Mouse (Mus musculus): ENCODE measurements around the gene Tead2.

Gene Tead2

DNA sequence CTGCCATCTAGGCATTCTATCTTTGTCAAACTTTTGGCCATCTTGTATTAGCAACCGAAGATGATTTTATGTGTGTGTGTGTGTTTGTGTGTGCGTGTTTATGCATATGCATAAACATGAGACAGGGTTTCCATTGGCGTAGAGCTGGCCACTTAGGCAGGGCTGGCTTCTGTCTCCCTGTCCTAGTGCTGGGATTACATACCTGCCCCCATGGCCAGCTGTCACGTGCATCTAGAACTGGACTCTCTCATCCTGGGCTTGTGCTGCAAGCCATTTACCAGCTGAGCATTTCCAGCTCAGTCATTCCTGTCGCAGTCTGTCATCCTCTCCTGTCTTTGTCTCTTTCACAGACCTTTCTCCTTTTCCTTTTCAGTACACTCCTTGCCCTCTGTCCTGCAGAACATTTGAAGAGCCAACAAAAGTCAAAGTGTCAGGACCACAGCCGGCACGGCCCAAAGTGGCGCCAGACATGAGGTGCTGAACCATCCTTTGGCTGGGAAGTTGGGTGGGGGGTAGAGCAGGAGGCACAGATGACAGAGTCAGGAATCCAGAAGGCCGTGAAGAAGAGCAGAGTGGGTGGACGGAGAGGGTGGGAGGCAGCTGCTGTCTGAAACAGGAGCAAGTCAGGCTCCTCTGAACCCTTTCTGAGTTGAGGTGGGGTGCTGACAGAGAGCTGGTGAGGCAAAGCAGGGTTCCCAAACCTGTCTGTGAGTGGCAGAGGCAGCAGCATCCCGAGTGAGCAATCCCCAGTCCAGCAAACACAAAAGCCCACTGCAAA, 41.7 kb downstream of the Tead2 start:
- DNase-seq (ENCODE audit: low read depth, low spot score), result no peak

DNA sequence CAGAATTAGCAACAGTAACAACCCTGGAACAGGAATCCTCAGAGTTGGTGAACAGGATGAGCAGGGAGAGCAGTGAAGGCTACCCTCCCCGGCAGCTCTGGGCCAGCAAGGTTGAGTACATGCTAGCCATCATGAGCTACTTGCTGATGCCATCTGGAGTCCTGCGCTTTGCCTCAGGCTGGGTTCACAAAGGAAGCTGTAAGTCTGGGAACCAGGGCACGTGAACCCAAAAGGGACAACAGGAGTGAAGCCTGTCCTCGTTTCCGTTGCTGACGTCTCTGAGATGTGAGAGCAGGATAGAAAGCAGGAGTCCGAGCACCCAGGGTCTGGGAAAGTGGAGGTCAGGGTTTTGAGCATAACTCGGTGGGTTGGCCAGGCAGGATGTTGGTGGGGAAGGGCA, 43.7 kb downstream of the Tead2 start:
- no peak for DNase-seq (ENCODE audit: low read depth, low spot score)

DNA sequence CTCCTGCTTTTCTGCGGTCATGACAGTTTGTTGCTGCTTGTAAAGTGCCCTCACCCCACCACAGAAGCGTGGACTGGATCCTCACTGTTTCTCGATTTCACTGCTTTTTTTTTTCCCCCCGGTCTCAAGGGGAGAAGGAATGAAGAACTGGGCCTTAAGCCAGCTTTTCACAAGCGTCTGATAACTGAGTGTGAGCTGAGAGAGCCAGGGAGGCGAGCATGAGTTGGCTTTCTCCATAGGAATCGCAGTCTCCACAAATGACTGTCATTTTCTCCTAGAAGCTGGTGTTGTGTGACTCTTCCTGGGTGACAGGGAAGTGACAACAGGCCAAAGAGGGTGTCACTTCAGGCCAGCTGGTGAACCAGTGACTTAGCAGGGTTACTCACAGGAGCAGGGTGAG, 46.7 kb downstream of the Tead2 start:
- DNase-seq (ENCODE audit: low read depth, low spot score), result no peak

DNA sequence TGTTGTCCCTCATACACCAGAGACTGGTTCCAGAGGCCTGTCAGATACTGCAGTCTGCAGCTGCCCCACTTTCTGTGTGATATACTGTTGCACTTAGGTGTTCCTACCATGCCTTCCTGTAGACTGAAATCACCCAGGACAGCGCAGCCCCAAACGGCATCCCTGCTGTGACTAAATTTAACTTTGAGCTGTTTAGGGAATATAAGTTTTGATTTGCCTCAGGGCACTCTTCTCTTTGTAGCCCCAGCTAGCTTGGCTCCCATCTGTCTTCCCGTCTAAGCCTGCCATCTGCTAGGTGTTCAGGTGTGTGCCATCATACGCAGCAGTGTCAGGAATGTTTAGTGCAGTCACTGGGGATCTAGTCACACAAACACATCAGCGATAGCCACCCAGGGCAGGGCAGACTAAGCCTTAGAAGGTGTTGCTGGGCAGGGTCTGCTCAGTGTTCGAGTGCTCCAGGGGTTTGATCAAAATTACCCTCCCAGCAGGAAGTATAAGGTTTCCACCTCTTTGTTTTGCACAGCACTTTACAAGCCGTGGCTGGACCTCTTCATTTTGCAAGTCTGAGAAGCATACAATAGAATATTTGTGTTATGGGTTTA, 47.6 kb downstream of the Tead2 start:
- no peak for DNase-seq (ENCODE audit: low read depth, low spot score)

DNA sequence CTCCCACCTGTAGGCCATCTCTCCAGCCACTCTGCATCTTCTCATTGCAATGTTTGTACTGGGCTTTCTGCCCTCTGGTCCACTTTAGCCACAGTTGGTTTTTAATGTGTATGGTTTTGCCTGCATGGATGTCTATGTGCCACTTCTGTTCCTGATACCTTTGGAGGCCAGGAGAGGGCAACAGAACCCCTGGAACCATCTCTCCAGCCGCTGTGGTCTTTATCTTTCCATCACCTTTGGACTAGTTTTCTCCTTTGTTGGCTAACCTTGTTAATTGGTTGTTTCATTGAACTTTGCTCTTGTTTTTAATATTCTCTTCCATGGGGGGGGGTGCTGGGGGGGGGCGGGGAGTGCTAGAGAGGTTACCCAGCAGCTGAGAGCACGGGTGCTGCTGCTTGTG, 48.8 kb downstream of the Tead2 start:
- DNase-seq (ENCODE audit: low read depth, low spot score), result no peak

DNA sequence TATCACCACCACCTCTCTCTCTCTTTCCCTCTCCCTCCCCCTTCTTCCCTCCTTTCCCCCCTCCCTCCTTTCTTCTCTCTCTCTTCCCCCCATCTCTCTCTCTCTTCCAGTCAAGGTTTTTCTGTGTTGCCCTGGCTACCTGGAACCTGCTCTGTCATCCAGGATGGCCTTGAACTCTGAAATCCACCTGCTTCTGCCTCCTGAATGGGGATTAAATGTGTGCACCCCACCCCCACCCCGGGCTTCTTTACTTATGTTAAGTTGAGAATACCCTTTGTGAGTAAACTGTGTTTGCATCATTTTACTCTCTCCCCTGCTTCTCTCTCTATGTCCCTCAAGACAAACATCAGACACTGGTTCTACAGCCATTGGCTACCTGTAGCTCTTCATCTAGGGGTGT, 50.0 kb downstream of the Tead2 start:
- DNase-seq (ENCODE audit: low read depth, low spot score), result no peak

DNA sequence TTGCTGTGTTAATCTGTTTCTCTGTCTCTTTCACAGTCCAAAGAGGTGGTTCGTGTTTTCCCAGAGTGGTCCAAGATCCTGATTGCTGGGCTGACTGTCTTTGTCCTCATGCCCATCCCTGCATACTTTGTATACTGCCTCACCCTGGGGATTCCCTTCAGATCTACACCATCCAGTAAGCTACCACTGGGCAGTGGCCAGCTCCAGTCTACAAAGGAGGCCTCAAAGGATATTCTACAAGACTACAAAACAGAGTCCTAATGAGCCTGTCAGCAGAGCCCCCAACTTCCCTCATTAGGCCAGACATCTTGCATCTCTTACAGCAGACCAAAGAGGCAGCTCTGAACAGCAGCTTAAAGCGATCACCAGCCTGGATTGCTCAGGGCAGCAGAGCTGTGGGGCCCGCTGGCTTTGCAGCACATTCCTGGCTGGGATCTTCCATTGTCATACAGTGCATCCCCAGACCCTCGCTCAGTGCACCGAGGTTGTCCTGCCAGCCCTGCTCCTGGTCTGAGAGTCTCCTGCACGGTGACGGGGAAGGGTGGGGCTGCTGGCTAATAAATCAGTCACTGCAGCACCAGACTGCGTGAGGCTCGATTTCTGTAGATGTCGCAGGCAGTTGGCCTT, 57.3 kb downstream of the Tead2 start:
- no peak for DNase-seq (ENCODE audit: low read depth, low spot score)

DNA sequence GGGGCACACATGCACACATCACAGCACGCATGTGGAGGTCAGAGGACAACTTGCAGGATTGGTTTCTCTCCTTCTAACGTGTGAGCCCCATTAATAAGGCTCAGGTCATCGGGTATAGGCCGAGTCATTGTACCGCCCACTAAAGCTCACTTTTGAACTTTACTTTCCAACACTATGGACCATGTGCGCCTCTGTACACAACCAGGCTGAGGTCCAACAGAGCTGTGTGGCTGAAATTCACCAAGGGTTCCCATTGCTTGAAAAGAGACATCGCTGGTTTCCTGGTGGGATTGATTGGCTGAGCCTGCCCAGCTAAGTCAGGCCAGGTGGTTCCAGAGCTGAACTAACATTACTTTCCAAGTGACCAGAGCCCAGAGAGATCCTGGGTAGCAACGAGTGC, 58.1 kb downstream of the Tead2 start:
- no peak for DNase-seq (ENCODE audit: low read depth, low spot score)

DNA sequence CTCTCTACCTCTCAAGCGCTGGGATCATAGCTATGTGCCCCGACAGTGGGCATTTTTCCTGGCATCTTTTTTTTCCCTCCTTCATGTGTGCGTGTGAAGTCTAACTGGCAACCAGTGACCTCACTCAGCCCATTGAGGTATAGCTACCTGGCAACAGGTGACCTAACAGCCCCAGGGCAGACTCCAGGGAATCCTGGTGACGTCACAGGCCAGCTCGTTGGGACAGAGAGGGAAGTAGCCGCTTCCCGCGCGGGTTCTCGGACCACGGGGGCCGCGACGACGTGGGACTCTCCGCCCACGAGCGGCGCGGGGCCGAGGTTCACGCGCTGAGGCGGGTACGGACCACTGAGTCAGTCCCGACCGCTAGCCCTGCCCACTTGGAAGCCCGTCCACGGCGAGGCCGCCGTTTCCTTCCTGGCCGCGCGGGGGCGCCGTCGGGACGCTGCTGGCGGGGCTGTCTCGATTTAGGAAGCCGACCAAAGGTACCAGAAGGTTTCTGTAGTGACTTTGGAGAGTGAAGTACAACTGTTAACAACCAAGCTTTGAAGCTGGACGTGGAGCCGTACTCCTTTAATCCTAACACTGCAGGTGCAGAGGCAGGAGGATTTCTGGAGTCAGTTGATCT, 61.7 kb downstream of the Tead2 start, which contains the start of gene Slc6a21:
Slc6a21 (plus strand) TSS at position 378 of the 625 bp plus-strand sequence.
- DNase-seq (ENCODE audit: low read depth, low spot score), result peak; percentile 56

All from skeletal muscle tissue, adult 2 months (tissue).